Mouse (Mus musculus): ENCODE measurements at regions not wholly inside any gene's neighbourhood (a gene's known extent, or its start where the extent isn't known, plus 50 kb on each side); places are given as distances from the start of the nearest gene placed in this dataset.

DNA sequence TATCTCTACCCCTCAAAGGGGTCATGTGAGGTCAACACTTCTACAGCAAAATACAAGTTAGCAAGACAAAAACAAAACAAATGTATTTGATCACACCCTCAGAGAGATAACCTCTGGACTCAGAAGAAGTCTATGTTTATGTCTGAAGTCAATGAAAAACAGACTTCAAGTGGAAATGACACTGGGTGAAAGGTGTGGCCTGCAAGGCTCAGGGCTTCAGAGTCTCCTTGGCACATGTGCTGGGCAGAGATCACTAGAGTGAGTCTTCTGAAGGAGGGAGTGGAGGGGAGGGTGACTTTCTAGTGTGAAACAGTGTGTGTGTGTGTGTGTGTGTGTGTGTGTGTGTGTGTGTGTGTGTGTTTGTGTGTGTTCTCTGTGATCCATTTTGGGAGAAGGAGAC, 68.2 kb downstream of the Il12a start:
- no peak for DNase-seq (ENCODE audit: low read depth, low spot score)

- DNase-seq (ENCODE audit: low read depth, low spot score): no peak
Observed at GRCm38 (mm10) chr3:68759375-68759774, 68.9 kb downstream of the Il12a start.

GRCm38 (mm10) chr3:68760806-68761205, 70.4 kb downstream of the Il12a start:
- no peak for DNase-seq (ENCODE audit: low read depth, low spot score)

DNA sequence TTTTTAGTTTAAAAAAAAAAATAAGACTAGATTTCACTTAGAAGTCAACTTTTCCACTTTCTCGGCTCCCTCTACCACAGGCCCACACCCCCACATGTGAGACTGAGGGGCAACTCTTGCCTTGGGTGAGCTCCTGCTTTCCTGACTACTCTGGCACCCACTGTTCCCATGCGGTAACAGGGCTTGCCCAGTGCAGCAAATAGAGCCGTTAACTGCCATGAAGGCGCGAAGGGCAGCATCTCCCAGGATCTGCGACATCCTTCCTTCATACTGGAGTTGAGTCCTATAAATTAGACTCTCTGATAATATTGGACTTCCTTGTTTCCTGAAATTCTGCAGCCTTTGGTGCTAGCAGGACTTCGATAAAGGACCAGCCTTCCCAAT, 70.8 kb downstream of the Il12a start:
- DNase-seq (ENCODE audit: low read depth, low spot score): no peak

DNA sequence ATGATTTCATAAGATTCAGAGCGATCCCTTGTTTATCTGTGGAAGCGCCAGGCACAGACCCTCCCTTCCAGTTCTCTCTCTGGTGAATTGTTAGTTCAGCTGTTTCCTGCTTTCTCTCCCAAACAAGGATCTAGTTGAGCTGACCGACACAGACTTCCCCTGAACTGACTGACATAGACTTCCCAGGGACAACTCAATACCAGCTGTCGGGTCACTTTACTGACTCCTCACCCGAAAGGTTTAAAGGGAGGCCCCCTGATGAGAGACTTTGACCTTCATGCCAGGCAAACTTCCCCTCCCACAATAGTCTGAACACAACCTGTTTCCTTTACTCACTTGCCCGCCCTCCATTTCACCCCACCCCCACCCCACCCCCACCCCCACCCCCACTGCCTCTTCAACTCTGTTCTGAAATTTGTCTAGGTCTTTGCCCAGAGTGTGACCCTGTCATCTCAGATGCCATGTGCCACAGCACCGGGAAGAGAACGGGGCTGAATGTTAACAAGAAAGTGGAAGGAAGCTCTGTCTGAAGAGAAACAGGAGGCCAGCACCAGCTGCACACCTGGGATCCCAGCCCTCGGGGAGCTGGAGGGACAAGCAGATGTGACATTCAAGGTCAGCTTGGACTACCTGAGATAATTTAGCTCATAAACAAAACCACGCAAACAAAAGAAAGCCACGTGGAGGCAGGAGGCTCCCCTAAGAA, 71.3 kb downstream of the Il12a start:
- peak; percentile 51 for DNase-seq (ENCODE audit: low read depth, low spot score)

GRCm38 (mm10) chr3:68762988-68763387, 72.5 kb downstream of the Il12a start:
- DNase-seq (ENCODE audit: low read depth, low spot score): no peak

GRCm38 (mm10) chr3:68764336-68764735, 73.9 kb downstream of the Il12a start:
- no peak for DNase-seq (ENCODE audit: low read depth, low spot score)

GRCm38 (mm10) chr3:68764917-68765598, 74.6 kb downstream of the Il12a start:
- DNase-seq (ENCODE audit: low read depth, low spot score): no peak

- DNase-seq (ENCODE audit: low read depth, low spot score): no peak
Observed at GRCm38 (mm10) chr3:68771579-68771978, 81.1 kb downstream of the Il12a start.

DNA sequence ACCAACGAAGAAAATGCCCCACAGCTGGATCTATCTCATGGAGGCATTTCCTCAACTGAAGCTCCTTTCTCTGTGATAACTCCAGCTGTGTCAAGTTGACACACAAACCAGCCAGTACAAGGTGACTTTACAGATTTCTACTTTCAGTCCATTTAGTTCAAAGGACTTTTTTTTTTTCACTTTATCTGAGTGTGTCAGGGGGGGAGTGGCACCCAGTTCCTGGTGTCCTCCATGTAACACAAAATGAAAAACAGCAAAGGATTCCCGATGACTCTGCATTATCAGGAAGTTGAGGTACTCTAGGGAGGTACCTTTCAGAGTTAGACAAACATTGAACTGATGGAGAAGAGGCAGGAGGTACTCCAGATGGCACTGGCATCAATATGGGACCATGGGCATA, 87.4 kb downstream of the Il12a start:
- DNase-seq (ENCODE audit: low read depth, low spot score): no peak

DNA sequence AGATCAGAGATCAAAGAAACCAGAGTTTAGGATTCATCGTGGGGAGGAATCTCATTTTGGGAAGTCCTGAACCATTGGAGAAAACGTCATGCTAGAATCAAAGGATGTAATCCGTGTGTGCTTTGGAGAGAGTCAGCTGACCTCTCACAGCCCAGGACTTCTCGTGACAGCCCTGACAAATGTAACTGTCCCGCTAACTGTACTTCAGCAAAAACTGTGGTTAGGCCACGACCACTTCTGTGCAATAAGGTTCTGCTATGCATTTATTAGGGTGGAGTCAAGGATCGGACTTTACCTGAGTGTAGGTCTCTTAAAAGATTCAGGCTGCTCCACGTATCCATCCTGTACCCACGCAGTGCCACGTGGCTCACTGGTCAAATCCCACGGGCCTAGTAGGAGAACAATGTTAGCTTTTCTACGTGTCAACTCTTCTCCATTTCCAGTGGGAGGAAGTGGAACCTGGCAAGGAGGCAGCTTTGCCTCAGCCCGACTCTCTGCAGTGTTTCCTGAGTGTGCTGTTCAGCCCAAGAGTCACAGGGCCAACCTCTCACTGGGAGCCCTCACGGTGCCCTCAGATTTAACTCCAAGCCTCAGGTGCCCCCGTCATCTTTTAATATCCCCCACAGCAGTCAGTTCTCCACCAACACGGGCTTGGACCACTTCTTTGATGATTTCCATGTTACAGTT, 88.1 kb downstream of the Il12a start:
- DNase-seq (ENCODE audit: low read depth, low spot score): no peak

GRCm38 (mm10) chr3:68780843-68781242, 88.5 kb upstream of the 1110032F04Rik start:
- DNase-seq (ENCODE audit: low read depth, low spot score): no peak

DNA sequence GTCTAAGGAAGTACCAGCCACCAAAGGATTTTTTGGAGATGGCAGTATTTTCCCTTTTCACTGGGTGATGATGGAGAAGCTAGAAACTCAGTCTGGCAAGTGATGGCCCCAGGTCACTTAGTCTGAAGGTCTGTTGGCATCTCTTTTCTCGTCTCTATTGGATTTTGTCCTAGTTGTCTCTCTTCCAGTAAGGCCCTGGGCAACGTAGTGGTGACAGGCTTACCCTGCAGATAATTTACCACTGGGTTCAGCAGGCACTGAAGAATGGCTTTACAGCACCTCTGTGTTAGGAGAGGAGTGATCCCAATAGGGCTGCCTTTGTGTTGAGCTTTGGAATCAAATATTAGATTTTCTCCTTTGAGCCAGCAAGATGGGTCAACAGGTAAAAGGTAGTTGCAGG, 87.9 kb upstream of the 1110032F04Rik start:
- DNase-seq (ENCODE audit: low read depth, low spot score): no peak

DNA sequence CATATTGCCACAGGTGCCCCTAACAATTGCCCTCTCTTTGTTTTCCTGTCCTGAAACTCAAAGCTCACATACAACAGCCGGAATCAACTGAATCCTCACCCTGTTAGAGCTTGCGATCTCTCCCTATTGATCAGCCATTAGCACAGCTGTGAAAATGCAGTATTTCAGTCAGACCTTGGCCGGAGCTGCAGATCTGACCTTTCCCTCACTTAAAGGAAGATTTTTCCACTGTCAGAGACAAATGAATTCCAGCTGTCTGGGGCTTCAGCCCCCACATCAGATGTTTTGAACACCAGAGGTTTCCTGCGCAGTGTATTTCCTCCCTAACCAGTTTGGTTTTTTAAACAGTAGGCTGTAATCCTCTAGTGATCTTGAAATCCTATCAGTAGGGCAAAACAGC, 87.0 kb upstream of the 1110032F04Rik start:
- DNase-seq (ENCODE audit: low read depth, low spot score): no peak

DNA sequence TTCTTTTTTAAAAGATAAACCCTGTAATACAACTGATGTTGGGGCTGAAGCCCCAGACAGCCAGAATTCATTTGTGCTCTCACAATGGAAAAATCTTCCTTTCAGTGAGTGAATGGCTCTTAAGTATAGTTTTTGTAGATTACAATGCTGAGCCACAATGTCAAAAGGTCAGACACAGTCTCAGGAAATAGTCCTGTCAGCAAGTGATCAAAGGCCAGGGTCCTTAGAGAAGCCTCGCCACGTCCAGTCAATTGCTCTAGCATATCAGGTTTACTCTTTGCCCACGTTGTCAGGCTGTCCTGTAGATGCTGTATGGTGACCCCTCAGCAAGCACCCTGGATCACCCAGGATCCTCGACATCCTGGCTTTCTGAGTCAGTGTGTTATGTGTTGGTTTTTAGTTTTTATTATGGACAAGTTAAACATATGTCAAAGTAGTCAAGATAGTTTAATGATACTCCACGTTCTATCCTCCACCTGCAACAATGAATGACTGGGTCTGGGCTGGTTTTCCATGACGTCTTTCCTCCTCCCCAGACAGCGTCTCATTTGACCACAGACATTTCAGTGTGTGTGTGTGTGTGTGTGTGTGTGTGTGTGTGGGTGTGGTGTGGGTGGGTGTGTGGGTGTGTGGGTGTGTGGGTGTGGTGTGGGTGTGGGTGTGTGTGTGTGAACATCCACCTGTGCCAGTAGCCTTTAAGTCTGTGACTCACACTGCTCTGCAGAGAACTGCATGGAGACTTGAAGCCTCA, 85.5 kb upstream of the 1110032F04Rik start:
- DNase-seq (ENCODE audit: low read depth, low spot score): no peak

- DNase-seq (ENCODE audit: low read depth, low spot score): no peak
Observed at GRCm38 (mm10) chr3:68786771-68787170, 82.6 kb upstream of the 1110032F04Rik start.

DNA sequence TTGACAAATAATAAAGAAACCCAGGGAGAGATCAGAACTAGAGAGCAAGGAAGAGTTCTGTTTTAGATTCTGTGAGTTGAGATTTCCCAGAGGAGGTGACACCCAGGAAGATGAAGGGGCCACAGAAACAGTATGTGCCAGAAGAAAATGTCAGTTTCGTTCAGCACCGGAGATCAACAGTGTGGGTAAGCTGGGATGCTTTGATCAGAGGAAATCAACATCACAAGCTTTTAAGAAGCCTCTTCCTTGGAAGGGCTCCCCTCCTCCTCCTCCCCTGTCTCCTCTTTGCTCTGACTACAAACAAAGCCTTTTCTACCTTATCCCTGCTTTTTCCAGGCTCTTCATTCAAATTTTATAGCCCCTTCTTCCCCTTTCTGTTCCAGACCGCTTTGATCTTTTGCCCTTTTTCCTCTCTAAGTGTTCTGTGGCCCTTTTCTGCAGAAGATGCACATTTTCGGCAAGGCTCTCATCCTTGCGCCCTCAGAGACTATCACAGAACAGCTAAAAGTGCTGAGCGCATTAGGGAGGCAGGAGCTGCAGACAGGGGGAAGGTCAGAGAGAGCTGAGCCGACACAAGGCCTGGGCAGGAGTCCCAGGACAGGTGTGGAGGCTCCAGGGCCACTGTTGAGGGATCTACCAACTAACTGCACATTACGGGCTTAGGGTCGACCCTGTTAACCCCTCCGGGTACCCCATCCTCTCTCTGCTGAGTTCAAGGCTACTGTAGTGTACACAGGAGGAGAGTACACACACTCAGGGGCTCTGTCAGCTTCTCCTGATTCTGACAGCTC, 81.8 kb upstream of the 1110032F04Rik start:
- DNase-seq (ENCODE audit: low read depth, low spot score): no peak

DNA sequence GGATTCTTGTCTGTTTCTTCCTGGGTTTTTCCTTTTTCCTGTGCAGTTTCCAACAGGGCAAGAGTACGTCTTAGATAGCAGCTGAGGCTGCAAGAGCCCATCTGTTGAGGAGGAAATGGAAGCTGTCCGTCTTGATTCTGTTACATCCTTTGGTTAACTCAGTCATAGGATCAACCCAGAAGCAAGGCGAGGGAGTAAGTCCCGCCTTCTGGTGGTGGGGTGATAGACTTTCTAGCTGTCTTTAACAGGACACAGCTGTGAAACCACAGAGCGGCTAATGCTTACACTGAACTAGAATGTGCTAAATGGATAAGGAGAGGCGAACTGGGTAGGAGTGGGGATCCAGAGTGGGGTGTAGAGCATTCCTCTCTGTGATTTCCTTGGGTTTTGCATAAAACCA, 79.9 kb upstream of the 1110032F04Rik start:
- DNase-seq (ENCODE audit: low read depth, low spot score): no peak

DNA sequence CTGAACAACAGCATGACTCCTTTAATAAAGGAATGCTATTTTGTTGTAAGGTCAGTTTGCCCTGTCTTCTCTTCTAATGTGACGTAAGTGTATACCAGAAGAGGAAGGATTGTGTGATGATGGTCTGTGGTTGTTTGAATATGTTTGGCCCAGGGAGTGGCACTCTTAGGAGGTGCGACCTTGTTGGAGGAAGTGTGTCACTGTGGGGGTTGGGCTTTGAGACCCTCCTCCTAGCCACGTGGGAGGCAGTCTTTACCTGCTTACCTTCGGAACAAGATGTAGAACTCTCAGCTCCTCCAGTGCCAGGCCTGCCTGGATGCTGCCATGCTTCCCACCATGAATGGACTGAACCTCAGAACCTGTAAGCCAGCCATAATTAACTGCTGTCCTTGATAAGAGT, 78.9 kb upstream of the 1110032F04Rik start:
- no peak for DNase-seq (ENCODE audit: low read depth, low spot score)

GRCm38 (mm10) chr3:68792883-68793282, 76.5 kb upstream of the 1110032F04Rik start:
- DNase-seq (ENCODE audit: low read depth, low spot score): no peak

GRCm38 (mm10) chr3:68793923-68794322, 75.5 kb upstream of the 1110032F04Rik start:
- DNase-seq (ENCODE audit: low read depth, low spot score): no peak
